Mouse (Mus musculus): ENCODE results near the gene Phkb. TPM values are rescaled to one million over a fixed set of nuclear protein-coding genes. Genes with fewer than 3 reads are reported as not detected.

Phkb gene
- polyA plus RNA-seq, 1 experiment from 2014 or later: 59.9 TPM

DNA sequence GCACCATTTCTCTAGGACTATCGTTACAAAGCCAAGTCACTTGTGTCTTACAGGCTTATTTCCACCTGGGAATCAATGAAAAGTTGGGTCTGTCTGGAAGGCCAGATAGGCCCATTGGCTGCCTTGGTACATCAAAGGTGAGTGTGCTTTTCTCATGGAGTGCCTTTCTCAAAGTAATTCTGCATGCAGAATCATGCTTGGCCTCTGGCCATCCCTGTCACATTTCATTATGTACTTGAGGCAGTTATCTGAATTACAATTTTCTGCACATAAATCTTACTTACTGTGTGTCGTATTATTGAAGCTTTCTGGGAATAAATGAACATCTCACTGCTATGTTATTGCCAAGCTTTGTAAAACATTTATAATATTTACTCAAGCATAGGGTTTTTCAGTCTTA is 176.0 kb downstream of the Phkb start:
- no peaks in the 10 kb centered on the region for H3K4me1 ChIP-seq (ENCODE audit: control insufficient read depth in 2 of 2, insufficient read depth in 2 of 2, low read length in 2 of 2)
- no peak overlapping the region for H3K27ac ChIP-seq (replicated peaks in 1 of 2; ENCODE audit: control insufficient read depth in 1 of 2, insufficient read depth in 1 of 2, low read depth in 2 of 2, low read length in 2 of 2)
- no peak overlapping the region for H3K4me3 ChIP-seq (ENCODE audit: control insufficient read depth in 1 of 2, insufficient read depth in 1 of 2, low read depth in 1 of 2, low read length in 2 of 2)
- 85% methylated on average over 2 of the region's 2 CpGs for WGBS
- H3K9ac ChIP-seq (ENCODE audit: low read length): no peak overlapping the region
- H3K27me3 ChIP-seq (ENCODE audit: control insufficient read depth, insufficient read depth, low read length): no peaks in the 10 kb centered on the region
- H3K4me2 ChIP-seq (ENCODE audit: low read length): no peak overlapping the region
- peaks cover 16% of the 10 kb centered on the region for H3K36me3 ChIP-seq (ENCODE audit: control insufficient read depth, insufficient read depth, low read length)
- ATAC-seq (ENCODE audit: insufficient number of reproducible peaks, insufficient read depth, low FRiP score, low read depth): no peak
- no peaks in the 10 kb centered on the region for H3K9me3 ChIP-seq (ENCODE audit: control insufficient read depth, low read length)

DNA sequence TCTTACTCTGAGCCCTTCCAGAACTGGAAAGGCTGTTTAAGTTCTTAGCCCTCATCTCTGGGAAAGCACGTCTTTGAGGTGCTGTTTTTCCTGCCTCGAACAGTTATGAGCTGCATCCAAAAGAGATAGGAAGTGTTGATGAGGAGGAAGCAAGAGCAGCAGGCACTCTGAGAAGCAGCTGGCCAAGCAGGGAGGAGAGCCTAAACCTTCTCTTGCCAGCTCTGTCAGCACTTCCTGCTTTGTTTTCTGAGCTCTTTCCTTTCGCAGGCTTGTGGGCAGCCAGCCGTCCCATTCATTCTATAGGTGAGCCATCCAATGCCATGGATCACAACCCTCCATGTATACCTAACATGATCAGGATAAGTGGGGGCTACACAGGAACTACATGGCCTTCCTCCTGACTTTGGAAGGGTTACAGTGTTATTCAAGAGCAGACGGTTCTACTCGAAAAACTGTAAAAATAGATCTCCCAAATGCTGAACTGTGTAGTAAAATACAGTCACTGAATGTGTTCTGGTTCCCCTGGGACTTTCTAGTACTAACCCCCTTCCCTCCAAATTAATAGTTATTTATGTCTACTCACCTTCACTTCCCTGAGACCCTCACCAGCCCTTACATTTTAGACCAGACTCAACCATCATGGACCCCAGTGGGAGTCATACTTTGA is 188.0 kb downstream of the Phkb start:
- no peaks in the 10 kb centered on the region for H3K9me3 ChIP-seq (ENCODE audit: control insufficient read depth, low read length)
- no peak overlapping the region for H3K9ac ChIP-seq (ENCODE audit: low read length)
- no peak overlapping the region for H3K27ac ChIP-seq (replicated peaks in 1 of 2; ENCODE audit: control insufficient read depth in 1 of 2, insufficient read depth in 1 of 2, low read depth in 2 of 2, low read length in 2 of 2)
- H3K4me3 ChIP-seq (ENCODE audit: control insufficient read depth in 1 of 2, insufficient read depth in 1 of 2, low read depth in 1 of 2, low read length in 2 of 2): no peak overlapping the region
- H3K36me3 ChIP-seq (ENCODE audit: control insufficient read depth, insufficient read depth, low read length): peaks cover 33% of the 10 kb centered on the region
- no peaks in the 10 kb centered on the region for H3K27me3 ChIP-seq (ENCODE audit: control insufficient read depth, insufficient read depth, low read length)
- H3K4me1 ChIP-seq (ENCODE audit: control insufficient read depth in 2 of 2, insufficient read depth in 2 of 2, low read length in 2 of 2): no peaks in the 10 kb centered on the region; a peak in 1 of 4 replicates
- no peak for ATAC-seq (ENCODE audit: insufficient number of reproducible peaks, insufficient read depth, low FRiP score, low read depth)
- no peak overlapping the region for H3K4me2 ChIP-seq (ENCODE audit: low read length)
- WGBS: 62% methylated on average over 6 of the region's 6 CpGs

DNA sequence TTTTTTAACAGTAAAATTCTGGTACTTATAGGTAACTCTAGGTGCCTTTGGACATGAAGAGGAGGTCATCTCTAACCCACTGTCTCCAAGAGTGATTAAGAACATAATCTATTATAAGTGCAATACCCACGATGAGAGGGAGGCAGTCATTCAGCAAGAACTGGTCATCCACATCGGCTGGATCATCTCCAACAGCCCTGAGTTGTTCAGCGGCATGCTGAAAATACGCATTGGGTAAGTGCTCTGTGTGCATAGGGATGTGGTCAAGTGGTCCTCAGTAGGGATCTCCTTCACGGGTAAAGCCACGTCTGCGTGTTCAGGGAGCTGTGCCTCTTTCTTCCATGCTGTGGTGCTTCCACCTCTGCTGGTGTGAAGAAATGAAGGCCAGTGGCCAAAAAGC is 188.7 kb downstream of the Phkb start:
- WGBS: 87% methylated on average over 7 of the region's 7 CpGs
- Histone ChIP-seq H3K9me3 (ENCODE audit: control insufficient read depth, low read length) (no peaks in the 10 kb centered on the region), H3K27me3 (ENCODE audit: control insufficient read depth, insufficient read depth, low read length) (no peaks in the 10 kb centered on the region)

DNA sequence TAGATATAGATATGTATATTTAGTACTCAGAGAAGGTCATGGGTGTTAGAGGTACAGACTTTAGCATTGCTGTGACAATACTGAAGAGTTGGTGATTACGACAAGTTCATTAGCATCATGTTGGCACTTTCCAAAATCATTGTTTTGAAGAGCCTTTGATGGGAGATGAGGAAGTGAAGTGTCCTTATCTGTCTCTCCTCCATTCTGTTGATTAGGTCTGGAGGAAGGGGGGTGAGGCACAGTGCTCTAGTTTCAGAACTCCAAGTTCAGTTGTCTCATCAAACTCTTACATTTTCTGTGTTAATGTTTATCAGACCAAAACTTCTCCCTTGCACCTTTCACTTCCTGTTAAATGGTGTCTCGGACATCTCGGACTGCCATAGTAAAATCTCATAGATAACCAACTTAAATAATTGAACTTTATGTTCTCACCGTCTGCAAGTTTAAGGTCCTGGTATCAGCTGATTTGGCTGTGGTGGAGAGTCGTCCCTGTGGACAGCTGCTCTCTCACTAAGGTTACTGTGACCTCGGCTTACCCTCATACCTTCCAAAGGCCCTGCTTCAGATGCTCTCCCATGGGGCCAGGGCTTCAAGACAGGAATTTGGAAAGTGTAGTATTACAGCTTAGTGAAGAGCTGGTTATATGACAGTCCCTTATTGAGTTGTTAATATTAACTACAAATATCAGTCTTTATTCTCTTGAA is 194.1 kb downstream of the Phkb start:
- Histone ChIP-seq H3K36me3 (ENCODE audit: control insufficient read depth, insufficient read depth, low read length) (peaks cover 32% of the 10 kb centered on the region), H3K9ac (ENCODE audit: low read length) (no peak overlapping the region), H3K4me2 (ENCODE audit: low read length) (no peak overlapping the region), H3K9me3 (ENCODE audit: control insufficient read depth, low read length) (no peaks in the 10 kb centered on the region), H3K4me3 (ENCODE audit: control insufficient read depth in 1 of 2, insufficient read depth in 1 of 2, low read depth in 1 of 2, low read length in 2 of 2) (no peak overlapping the region), H3K4me1 (ENCODE audit: control insufficient read depth in 2 of 2, insufficient read depth in 2 of 2, low read length in 2 of 2) (no peaks in the 10 kb centered on the region), H3K27me3 (ENCODE audit: control insufficient read depth, insufficient read depth, low read length) (no peaks in the 10 kb centered on the region), H3K27ac (replicated peaks in 1 of 2; ENCODE audit: control insufficient read depth in 1 of 2, insufficient read depth in 1 of 2, low read depth in 2 of 2, low read length in 2 of 2) (no peak overlapping the region)
- 53% methylated on average over 6 of the region's 6 CpGs for WGBS
- no peak for ATAC-seq (ENCODE audit: insufficient number of reproducible peaks, insufficient read depth, low FRiP score, low read depth)

More for the DNA sequence above, 188.7 kb downstream of the Phkb start:
- Histone ChIP-seq H3K9ac (ENCODE audit: low read length) (no peak overlapping the region), H3K4me2 (ENCODE audit: low read length) (no peak overlapping the region), H3K4me3 (ENCODE audit: control insufficient read depth in 1 of 2, insufficient read depth in 1 of 2, low read depth in 1 of 2, low read length in 2 of 2) (no peak overlapping the region), H3K27ac (replicated peaks in 1 of 2; ENCODE audit: control insufficient read depth in 1 of 2, insufficient read depth in 1 of 2, low read depth in 2 of 2, low read length in 2 of 2) (no peak overlapping the region), H3K4me1 (ENCODE audit: control insufficient read depth in 2 of 2, insufficient read depth in 2 of 2, low read length in 2 of 2) (no peaks in the 10 kb centered on the region; a peak in 1 of 4 replicates), H3K36me3 (ENCODE audit: control insufficient read depth, insufficient read depth, low read length) (peaks cover 33% of the 10 kb centered on the region)
- no peak for ATAC-seq (ENCODE audit: insufficient number of reproducible peaks, insufficient read depth, low FRiP score, low read depth)

DNA sequence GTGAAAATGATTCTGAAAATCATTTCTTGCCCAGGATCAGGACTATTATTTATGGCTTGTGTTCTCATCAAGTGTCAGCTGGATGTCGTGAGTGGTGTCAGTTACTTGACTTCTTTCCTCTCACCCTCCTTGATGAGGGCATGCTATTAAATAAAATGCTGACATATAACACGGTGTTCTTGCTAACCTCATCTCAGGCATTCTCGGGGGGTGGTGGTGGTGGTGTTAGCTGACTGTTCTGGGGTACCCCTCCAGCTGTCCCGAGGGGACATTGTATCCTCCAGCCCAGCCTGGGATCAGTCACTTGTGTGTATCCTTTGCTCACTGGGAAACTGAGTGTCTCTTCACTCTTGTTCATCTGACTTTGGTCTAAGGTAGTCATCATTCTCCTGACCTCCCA is 194.6 kb downstream of the Phkb start:
- Histone ChIP-seq H3K9ac (ENCODE audit: low read length) (no peak overlapping the region), H3K36me3 (ENCODE audit: control insufficient read depth, insufficient read depth, low read length) (peaks cover 32% of the 10 kb centered on the region), H3K27me3 (ENCODE audit: control insufficient read depth, insufficient read depth, low read length) (no peaks in the 10 kb centered on the region), H3K4me1 (ENCODE audit: control insufficient read depth in 2 of 2, insufficient read depth in 2 of 2, low read length in 2 of 2) (no peaks in the 10 kb centered on the region), H3K4me3 (ENCODE audit: control insufficient read depth in 1 of 2, insufficient read depth in 1 of 2, low read depth in 1 of 2, low read length in 2 of 2) (no peak overlapping the region), H3K4me2 (ENCODE audit: low read length) (no peak overlapping the region), H3K9me3 (ENCODE audit: control insufficient read depth, low read length) (no peaks in the 10 kb centered on the region), H3K27ac (replicated peaks in 1 of 2; ENCODE audit: control insufficient read depth in 1 of 2, insufficient read depth in 1 of 2, low read depth in 2 of 2, low read length in 2 of 2) (no peak overlapping the region)
- no peak for ATAC-seq (ENCODE audit: insufficient number of reproducible peaks, insufficient read depth, low FRiP score, low read depth)
- 80% methylated on average over 4 of the region's 4 CpGs for WGBS

DNA sequence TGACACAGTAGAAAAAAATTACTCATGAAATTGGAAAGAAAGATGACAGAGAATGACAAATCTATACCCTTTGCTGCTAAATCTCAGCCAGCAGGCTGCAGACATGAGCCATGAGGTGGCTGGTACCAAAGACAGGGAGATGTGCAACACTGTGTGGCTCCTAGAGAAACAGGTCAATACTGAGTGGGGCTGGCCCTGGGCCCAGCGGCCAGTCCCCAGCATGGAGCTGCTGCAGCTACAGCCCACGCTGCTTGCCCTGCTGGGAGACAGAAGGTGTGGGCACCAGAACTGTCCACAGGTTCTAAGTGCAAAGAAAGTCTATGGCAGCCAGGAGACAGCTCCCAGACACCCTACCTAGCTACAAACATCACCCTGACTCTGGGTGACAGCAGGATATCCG is 197.7 kb downstream of the Phkb start:
- H3K36me3 ChIP-seq (ENCODE audit: control insufficient read depth, insufficient read depth, low read length): 0 out of 2 replicates have a peak, but pooled peaks cover 15% of the 10 kb centered on the region
- 70% methylated on average over 3 of the region's 3 CpGs for WGBS
- H3K4me3 ChIP-seq (ENCODE audit: control insufficient read depth in 1 of 2, insufficient read depth in 1 of 2, low read depth in 1 of 2, low read length in 2 of 2): no peak overlapping the region
- no peak overlapping the region for H3K9ac ChIP-seq (ENCODE audit: low read length)
- H3K27ac ChIP-seq (replicated peaks in 1 of 2; ENCODE audit: control insufficient read depth in 1 of 2, insufficient read depth in 1 of 2, low read depth in 2 of 2, low read length in 2 of 2): no peak overlapping the region
- H3K9me3 ChIP-seq (ENCODE audit: control insufficient read depth, low read length): no peaks in the 10 kb centered on the region
- ATAC-seq (ENCODE audit: insufficient number of reproducible peaks, insufficient read depth, low FRiP score, low read depth): no peak
- H3K27me3 ChIP-seq (ENCODE audit: control insufficient read depth, insufficient read depth, low read length): no peaks in the 10 kb centered on the region
- H3K4me2 ChIP-seq (ENCODE audit: low read length): no peak overlapping the region
- H3K4me1 ChIP-seq (ENCODE audit: control insufficient read depth in 2 of 2, insufficient read depth in 2 of 2, low read length in 2 of 2): peaks cover 0 to 2% of the 10 kb centered on the region in 2 experiments; a peak in 2 of 4 replicates

DNA sequence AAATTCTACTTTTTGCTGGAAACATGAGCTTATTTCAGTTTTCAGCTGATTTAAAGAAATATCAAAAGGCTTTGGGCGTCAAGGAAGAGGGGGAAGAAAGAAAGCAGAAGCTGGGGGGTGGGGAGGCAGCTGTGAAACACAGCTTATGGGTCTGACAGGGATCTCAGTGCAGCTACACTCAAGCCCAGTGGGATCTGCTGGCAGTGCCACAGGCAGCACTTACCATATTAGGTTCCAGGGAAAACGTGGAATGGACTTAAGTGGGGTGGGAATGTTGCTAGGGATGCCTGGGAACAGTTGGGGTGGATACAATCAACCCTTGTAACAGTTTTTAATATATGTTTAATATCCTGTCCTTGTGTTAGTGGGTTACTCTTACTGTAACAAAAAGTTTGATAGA is 201.3 kb downstream of the Phkb start:
- WGBS: 23% methylated on average over 2 of the region's 2 CpGs
- H3K27ac ChIP-seq (replicated peaks in 1 of 2; ENCODE audit: control insufficient read depth in 1 of 2, insufficient read depth in 1 of 2, low read depth in 2 of 2, low read length in 2 of 2): no peak overlapping the region
- no peak for ATAC-seq (ENCODE audit: insufficient number of reproducible peaks, insufficient read depth, low FRiP score, low read depth)

More for the DNA sequence above, 201.3 kb downstream of the Phkb start:
- Histone ChIP-seq H3K9me3 (ENCODE audit: control insufficient read depth, low read length) (no peaks in the 10 kb centered on the region), H3K4me2 (ENCODE audit: low read length) (no peak overlapping the region), H3K9ac (ENCODE audit: low read length) (no peak overlapping the region), H3K27me3 (ENCODE audit: control insufficient read depth, insufficient read depth, low read length) (no peaks in the 10 kb centered on the region), H3K4me3 (ENCODE audit: control insufficient read depth in 1 of 2, insufficient read depth in 1 of 2, low read depth in 1 of 2, low read length in 2 of 2) (no peak overlapping the region), H3K4me1 (ENCODE audit: control insufficient read depth in 2 of 2, insufficient read depth in 2 of 2, low read length in 2 of 2) (peaks cover 0 to 3% of the 10 kb centered on the region in 2 experiments; a peak in 2 of 4 replicates), H3K36me3 (ENCODE audit: control insufficient read depth, insufficient read depth, low read length) (0 out of 2 replicates have a peak, but pooled peaks cover 15% of the 10 kb centered on the region)

All from heart, embryonic 14.5 days (tissue).